Mouse (Mus musculus) 3T3-L1 (cell line): ENCODE measurements around the gene 1700080E11Rik.
"Not testable (repeated sequence)": the region's sequence is repeated elsewhere in the genome, so short reads cannot be mapped to it uniquely, and the experiment has no call there.

Source experiments
- DNase-seq: peaks from one replicate; pipeline ENCODE4 v3.0.0-alpha.2; 2015; ENCODE audit warnings: low read depth, low spot score

1700080E11Rik gene

GRCm38 (mm10) chr9:105144992-105145391, at the start of gene 1700080E11Rik:
Gene 1700080E11Rik, minus strand, starts transcription at chr9:105145092.
- DNase-seq, result no peak

- DNase-seq, result no peak
These were observed 41.8 kb upstream of the 1700080E11Rik start for GRCm38 (mm10) chr9:105186725-105187124.

DNA sequence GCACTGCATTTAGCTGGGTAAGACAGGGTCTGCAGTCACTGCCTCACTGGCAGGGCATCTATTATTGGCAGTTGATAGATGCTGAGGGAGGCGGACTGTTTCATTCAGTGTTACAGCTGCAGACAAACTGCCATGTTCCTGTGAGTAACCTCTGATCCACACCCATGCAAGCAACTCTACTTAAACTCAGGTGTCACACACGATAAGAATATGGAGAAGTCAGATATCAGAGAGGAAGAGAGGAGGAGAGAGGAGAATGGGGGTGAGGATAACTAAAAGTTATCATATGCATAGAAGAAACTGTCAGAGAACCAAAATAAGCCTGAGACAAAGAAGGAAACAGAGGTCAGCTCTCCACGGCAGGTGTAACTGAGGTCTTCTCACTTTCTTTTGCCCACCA, 37.5 kb upstream of the 1700080E11Rik start:
- no peak for DNase-seq

DNA sequence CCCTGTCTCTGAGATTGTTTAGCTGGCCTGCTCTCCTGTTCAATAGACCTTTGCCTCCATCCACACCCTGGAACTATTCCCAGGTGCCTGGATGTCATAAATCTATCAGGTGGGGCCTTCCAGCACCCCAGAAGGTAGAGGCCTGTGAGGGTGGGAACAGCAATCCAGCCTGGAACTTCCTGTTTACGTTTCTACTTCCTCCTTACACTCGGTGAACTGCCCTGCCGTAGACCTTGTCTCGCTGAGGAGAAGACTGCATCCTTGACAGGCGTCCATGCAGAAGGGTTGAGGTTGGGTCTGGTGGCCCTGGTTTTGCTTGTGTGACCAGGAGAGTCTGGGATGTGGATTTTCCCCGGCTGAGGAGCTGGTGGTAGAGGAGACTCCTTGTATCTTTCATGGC, 5.7 kb downstream of the 1700080E11Rik start:
- DNase-seq, result no peak

GRCm38 (mm10) chr9:105136404-105136803, 8.5 kb downstream of the 1700080E11Rik start:
- DNase-seq, result no peak

DNA sequence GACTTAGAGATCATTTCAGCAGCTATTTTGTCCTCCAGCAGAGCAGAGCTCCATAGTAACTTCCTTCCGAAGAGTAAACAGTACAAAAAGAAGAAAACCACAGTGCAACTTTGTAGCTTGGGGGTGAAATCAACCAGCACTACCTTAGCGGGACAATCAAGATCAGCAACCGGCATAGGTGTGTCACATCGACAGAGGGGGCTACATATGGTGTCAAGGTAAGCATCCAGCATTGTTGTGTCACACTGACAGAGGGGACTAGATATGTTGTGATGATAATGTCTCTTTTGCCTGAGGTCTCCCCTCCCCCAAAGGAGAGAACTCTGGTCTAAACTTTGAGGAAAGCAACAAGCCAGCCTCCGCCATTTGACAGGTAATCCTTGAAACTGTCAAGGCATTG, 10.4 kb downstream of the 1700080E11Rik start:
- DNase-seq, result no peak

DNA sequence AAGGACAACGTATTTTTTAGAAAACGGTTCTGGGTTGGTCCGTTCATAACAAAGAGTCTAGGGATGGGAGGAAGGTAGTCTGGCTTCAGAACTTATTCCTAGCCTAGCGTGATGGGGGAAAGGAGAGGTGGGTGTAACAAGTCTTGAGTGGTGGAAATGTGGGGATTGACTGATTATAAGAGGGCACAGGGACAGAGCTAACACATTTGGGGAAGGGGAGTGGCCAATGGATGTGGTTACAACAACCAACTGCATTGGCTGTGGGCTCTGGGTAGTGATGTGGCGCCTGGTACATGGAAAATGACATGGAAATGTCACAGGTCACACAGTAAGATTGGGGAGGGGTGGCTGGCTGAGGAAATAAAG, 12.9 kb downstream of the 1700080E11Rik start:
- DNase-seq, result peak; percentile 54

DNA sequence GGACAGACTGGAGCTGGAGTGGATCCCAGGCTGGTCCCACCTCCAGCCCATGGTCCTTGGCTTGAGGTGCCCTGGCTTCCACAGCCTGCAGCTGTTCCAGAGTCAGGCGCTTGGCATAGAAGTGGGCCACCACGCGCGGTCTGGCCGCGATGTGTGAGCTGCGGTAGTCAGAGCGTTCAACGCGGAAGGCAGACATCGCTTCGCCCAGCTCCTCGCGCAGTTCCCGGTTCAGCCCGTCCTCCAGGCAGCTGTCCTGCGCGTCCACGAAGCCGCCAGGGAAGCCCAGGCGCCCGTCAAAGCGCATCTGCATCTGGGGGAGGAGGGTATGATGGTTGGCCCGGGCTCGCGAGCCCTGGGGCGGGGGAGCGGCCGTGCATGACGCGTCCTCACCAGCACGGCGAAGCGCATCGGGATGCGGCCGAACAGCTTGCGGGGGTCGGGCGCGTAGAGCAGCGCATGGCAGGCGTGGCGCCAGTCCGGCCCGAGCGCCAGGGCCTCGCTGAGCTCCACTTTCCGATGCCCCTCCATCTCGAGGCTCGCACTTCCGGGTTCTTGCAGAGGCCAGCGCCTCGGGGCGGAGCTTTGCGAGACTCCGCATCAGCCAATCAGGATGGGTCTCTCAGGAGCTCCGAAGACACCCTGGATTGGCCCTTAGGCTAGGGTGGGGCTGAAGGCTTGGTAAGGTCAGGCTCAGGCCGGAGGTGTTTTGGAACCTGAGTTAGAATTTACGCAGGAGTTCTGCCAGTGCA, 13.5 kb downstream of the 1700080E11Rik start, which contains the start of gene Nudt16:
Nudt16 (minus strand) TSS at position 572 of the 749 bp plus-strand sequence.
- peak; percentile 92 for DNase-seq

DNA sequence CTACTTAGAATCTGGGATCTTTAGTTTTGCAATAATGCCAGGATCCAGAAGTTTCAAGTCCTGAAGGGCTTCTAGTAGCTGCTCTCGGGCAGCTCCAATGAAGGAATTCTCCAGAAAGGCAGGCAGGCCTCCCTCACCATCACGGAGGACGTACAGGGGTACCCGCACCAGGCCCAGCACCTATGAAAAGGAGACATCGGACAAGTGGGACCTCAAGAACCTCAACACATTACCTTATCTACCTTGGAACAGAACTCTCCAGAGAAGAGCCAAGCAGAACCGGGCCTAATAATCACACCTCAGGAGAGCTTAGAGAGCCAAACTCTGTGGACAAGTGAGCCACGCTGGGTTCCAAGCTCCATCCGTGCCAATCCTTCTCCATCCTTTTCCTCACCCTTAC, 14.6 kb downstream of the 1700080E11Rik start:
- DNase-seq, result no peak

- DNase-seq, result not testable (repeated sequence)
These were observed 19.7 kb downstream of the 1700080E11Rik start for GRCm38 (mm10) chr9:105125206-105125605.

GRCm38 (mm10) chr9:105103893-105104292, 41.0 kb downstream of the 1700080E11Rik start:
- no peak for DNase-seq

- no peak for DNase-seq
These were observed 43.0 kb downstream of the 1700080E11Rik start for GRCm38 (mm10) chr9:105101911-105102310.

GRCm38 (mm10) chr9:105100807-105101570, 43.9 kb downstream of the 1700080E11Rik start:
- no peak for DNase-seq
